Mouse (Mus musculus): Measurements from ENCODE around the gene Gpr55.

The Gpr55 gene

GRCm38 (mm10) chr1:85957942-85958619 is 2.7 kb downstream of the Gpr55 start:
- DNase-seq (ENCODE audit: low spot score) = no peak

- no peak for DNase-seq (ENCODE audit: low spot score)
Measured at GRCm38 (mm10) chr1:85957290-85957689, 3.5 kb downstream of the Gpr55 start.

GRCm38 (mm10) chr1:85955150-85955549 is 5.7 kb downstream of the Gpr55 start:
- DNase-seq (ENCODE audit: low spot score) = no peak

- no peak for DNase-seq (ENCODE audit: low spot score)
Measured at GRCm38 (mm10) chr1:85949085-85949684, 11.6 kb downstream of the Gpr55 start.

GRCm38 (mm10) chr1:85942318-85942717 is 18.5 kb downstream of the Gpr55 start:
- DNase-seq (ENCODE audit: low spot score) = no peak

- DNase-seq (ENCODE audit: low spot score) = no peak
Measured at GRCm38 (mm10) chr1:85937323-85937722, 23.5 kb downstream of the Gpr55 start.

- no peak for DNase-seq (ENCODE audit: low spot score)
Measured at GRCm38 (mm10) chr1:85936265-85936664, 24.5 kb downstream of the Gpr55 start.

- DNase-seq (ENCODE audit: low spot score) = peak; percentile 48
Measured at GRCm38 (mm10) chr1:85935148-85935852, 25.5 kb downstream of the Gpr55 start.

GRCm38 (mm10) chr1:85934560-85934959 is 26.2 kb downstream of the Gpr55 start:
- no peak for DNase-seq (ENCODE audit: low spot score)

- DNase-seq (ENCODE audit: low spot score) = no peak
Measured at GRCm38 (mm10) chr1:85933631-85934465, 27.0 kb downstream of the Gpr55 start.

- no peak for DNase-seq (ENCODE audit: low spot score)
Measured at GRCm38 (mm10) chr1:85933226-85933625, 27.6 kb downstream of the Gpr55 start.

- DNase-seq (ENCODE audit: low spot score) = no peak
Measured at GRCm38 (mm10) chr1:85931170-85931569, 29.6 kb downstream of the Gpr55 start.

- no peak for DNase-seq (ENCODE audit: low spot score)
Measured at GRCm38 (mm10) chr1:85929406-85929805, 31.4 kb downstream of the Gpr55 start.

GRCm38 (mm10) chr1:85928688-85929065 is 32.1 kb downstream of the Gpr55 start:
- DNase-seq (ENCODE audit: low spot score) = no peak

- no peak for DNase-seq (ENCODE audit: low spot score)
Measured at GRCm38 (mm10) chr1:85928057-85928687, 32.6 kb downstream of the Gpr55 start, which contains the start of gene 4933407L21Rik. Gene 4933407L21Rik, plus strand, starts transcription at chr1:85928483.

GRCm38 (mm10) chr1:85925183-85925582 is 35.6 kb downstream of the Gpr55 start:
- DNase-seq (ENCODE audit: low spot score) = no peak

GRCm38 (mm10) chr1:85922865-85923211 is 38.0 kb downstream of the Gpr55 start:
- DNase-seq (ENCODE audit: low spot score) = no peak

- DNase-seq (ENCODE audit: low spot score) = no peak
Measured at GRCm38 (mm10) chr1:85922127-85922864, 38.5 kb downstream of the Gpr55 start.

GRCm38 (mm10) chr1:85921725-85922124 is 39.1 kb downstream of the Gpr55 start:
- DNase-seq (ENCODE audit: low spot score) = no peak

GRCm38 (mm10) chr1:85919621-85920020 is 41.2 kb downstream of the Gpr55 start:
- no peak for DNase-seq (ENCODE audit: low spot score)

GRCm38 (mm10) chr1:85916830-85917450 is 43.9 kb downstream of the Gpr55 start:
- no peak for DNase-seq (ENCODE audit: low spot score)
